Mouse (Mus musculus) T-cell, adult 66 days (primary cell): ENCODE results near the gene Gimap7. TPM values are rescaled to one million over a fixed set of nuclear protein-coding genes. Genes with fewer than 3 reads are reported as not detected.

Experiments used
- total RNA-seq, 2 experiments: library from RNA; stranded (reverse); gene quantifications; 3 replicates in 1 of 2; 4 replicates in 1 of 2; pipeline ENCODE4 v1.2.4; 2023

Gimap7 gene
- 10 to 100 TPM; 40.2 to 63.2 TPM for total RNA-seq

GRCm38 (mm10) chr6:48718455-48718854 is at the start of gene Gimap7, which contains the start of gene Gm28053:
Gimap7 (plus strand) TSS chr6:48718621.
Gm28053 (plus strand) TSS chr6:48718607.

DNA sequence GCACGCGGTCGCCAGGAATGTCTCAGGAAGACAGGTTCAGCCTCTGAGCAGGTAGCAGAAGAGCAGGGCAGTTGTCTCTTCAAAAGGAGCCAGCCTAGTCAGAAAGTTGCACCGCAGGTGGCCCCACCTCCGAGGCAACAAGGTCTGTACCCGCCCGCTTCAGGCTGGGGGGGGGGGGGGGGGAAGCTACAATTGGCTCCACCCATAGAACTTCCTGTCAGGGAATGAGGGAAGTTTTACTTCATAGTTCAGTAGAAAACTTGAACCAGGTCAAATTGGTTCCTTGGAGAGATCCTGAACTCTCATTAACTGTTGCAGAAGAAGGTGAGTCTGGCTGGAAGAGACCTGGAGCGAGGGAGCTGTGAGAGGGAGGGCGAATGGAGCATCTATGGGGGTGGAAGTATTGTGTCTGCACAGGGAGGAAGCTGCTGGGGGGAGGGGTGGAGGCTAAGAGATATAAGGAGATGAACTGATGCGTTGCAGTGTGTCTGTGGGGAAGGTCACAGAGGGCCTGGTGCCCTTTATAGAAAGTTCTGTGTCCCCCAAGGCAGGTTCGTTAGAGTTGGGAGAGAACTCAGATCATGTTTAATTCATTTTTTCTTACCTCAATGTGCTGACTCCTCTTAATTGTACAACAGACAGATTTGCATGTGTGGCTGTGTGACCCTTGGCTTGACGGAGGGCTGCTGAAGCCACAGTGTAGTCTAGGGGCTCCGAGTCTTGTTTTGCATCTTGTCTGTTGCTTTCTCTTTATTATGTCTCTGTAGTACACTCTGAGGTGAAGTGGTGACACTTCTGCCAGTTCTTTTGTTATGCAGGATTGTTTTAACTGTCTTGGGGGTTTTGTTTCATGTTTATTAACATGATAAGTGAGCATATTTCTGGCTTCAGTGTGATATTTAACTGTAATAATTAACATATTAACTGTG is 42.2 kb upstream of the Gimap7 start, which contains the start of gene Gimap9:
Gene Gimap9 (plus strand): TSS at position 199 of the 929 bp plus-strand sequence.

DNA sequence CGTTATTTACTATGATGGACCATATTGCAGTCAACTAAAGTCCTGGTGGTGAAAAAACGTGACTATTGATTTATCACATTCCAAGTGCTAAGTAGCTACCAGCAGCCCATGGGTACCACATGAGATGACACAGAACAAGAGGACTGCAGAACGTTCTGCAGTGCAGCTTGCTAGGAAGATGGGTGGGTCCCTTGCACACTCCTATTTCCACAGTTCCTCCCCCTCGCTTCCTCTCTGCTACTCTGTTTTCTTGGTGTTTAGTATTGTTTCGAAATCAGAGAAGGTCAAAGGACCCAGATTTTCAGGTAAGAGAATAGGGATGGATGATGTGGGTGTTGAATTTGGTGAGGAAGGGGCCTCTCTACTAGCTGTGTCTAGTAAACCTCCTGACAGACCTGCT is 34.1 kb upstream of the Gimap7 start, which contains the start of gene Gimap4:
Gene Gimap4 (plus strand): TSS at position 231 of the 400 bp plus-strand sequence.

DNA sequence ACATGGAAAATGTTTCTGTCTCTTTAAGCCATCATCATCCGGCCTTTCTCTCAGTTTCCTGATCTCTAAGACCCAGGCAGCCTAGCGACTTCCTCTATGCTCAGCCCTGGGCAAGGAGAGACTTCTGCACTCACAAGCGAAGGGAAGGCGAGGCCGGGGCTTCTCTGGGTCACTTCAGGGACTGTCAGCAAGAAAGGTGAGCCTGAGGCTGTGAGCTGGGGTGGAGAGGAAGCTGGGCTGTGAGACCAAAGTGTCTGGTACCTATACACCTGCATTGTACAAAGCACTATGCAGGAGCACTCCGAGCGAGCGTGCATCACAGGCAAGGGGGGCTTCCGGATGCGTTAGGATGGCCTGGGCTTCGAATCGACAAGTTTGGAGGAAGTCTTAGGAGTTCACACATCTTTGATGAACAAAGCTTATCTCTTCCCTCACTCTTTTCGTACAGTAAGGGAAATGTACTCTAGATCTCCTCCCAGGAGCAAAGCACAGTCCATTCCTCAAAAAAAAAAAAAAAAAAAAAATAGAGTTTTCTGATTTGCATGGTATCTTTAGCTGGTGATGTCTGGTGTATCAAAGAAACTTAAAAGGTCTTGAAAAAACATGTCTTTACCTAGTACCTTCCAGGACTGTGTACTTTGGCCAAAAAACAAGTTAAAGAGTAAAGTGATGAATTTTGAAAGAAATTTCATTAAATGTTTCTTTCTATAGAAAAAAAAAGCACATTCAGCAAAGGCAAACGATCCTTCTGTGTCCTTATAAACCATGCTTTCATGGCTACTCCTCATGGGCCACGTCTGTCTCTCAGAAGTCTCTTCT is 20.7 kb downstream of the Gimap7 start, which contains the start of gene Gimap1:
Gene Gimap1 (plus strand): TSS at position 94 of the 819 bp plus-strand sequence.

GRCm38 (mm10) chr6:48745959-48746889 is 27.8 kb downstream of the Gimap7 start, which contains the start of gene Gimap5:
Gimap5 (plus strand) TSS chr6:48746197.

DNA sequence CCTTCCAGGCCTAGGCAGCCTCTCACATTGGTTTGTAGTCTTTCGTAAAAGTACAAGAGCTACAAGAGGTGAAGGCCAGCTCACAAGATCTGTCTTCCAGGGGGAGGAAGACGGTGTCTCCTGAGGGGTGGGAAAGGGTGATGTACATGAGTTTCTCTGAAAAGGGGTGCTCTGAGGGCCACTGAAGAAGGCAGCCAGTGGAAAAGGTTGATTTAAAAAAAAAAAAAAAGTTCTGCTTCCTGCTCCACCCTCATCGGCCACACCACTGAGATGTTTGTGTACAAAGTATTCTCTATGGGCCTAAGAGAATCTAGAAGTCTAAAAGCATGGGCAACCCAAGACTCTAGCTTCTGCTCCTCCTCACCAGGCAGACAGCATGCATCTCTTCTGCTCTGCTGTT is 52.3 kb downstream of the Gimap7 start, which contains the start of gene Gimap3:
Gene Gimap3 (minus strand): TSS at position 156 of the 400 bp plus-strand sequence.

Other genes with a start within 250 kb of the Gimap7 start
- gene Atp6v0e2, start 181.0 kb upstream of the Gimap7 start, total RNA-seq: 1 to 10 TPM in 1 of 2 experiments, under 1 TPM in 1; 0.92 to 1.3 TPM
- 10 to 100 TPM; 47.2 to 48.8 TPM for gene Lrrc61, start 163.8 kb upstream of the Gimap7 start, total RNA-seq
- gene Rarres2, start 145.8 kb upstream of the Gimap7 start, total RNA-seq: not detected
- not detected for gene Gm45021, start 129.0 kb upstream of the Gimap7 start, total RNA-seq
- 1 to 10 TPM; 2.0 to 2.4 TPM for gene Repin1, start 124.7 kb upstream of the Gimap7 start, total RNA-seq
- 1 to 10 TPM in 1 of 2 experiments, not detected in 1; 2.6 TPM for gene Gm44965, start 124.7 kb upstream of the Gimap7 start, total RNA-seq
- gene Zfp775, start 116.6 kb upstream of the Gimap7 start, total RNA-seq: 1 to 10 TPM; 4.7 to 5.6 TPM
- gene AI854703, start 91.9 kb upstream of the Gimap7 start, total RNA-seq: 1 to 10 TPM in 1 of 2 experiments, under 1 TPM in 1; 0.92 to 1.3 TPM
- gene Gimap8, start 71.4 kb upstream of the Gimap7 start, total RNA-seq: 100 to 1,000 TPM; 131 to 163 TPM
- 100 to 1,000 TPM; 123 to 132 TPM for gene Gimap9, start 42.5 kb upstream of the Gimap7 start, total RNA-seq
- gene Gimap4, start 34.1 kb upstream of the Gimap7 start, total RNA-seq: 100 to 1,000 TPM; 291 to 421 TPM
- 1,000 to 10,000 TPM; 1,277 to 1,347 TPM for gene Gimap6, start 10.4 kb upstream of the Gimap7 start, total RNA-seq
- gene Gm28053, start within 50 bp of the Gimap7 start, total RNA-seq: 10 to 100 TPM; 10.8 to 18.8 TPM
- gene Gimap1, start 20.4 kb downstream of the Gimap7 start, total RNA-seq: 100 to 1,000 TPM; 142 to 153 TPM
- gene Gimap5, start 27.6 kb downstream of the Gimap7 start, total RNA-seq: 100 to 1,000 TPM; 137 to 160 TPM
- 100 to 1,000 TPM; 434 to 577 TPM for gene Gimap3, start 52.2 kb downstream of the Gimap7 start, total RNA-seq
- 1 to 10 TPM; 3.5 to 8.8 TPM for gene Tmem176a, start 122.3 kb downstream of the Gimap7 start, total RNA-seq
- gene Tmem176b, start 122.9 kb downstream of the Gimap7 start, total RNA-seq: 10 to 100 TPM in 1 of 2 experiments, 1 to 10 TPM in 1; 8.7 to 10.5 TPM
- not detected for gene Aoc1, start 154.3 kb downstream of the Gimap7 start, total RNA-seq
- not detected for gene 1600015I10Rik, start 211.3 kb downstream of the Gimap7 start, total RNA-seq